Mouse (Mus musculus) MEL (cell line): ENCODE data around the gene Spata32. TPM values are rescaled to one million over a fixed set of nuclear protein-coding genes. Genes with fewer than 3 reads are reported as not detected.

Experiments used
- DNase-seq: peaks from one replicate; pipeline ENCODE4 v3.0.0; 2011; ENCODE audit warnings: low read depth, low spot score
- H3K27ac ChIP-seq: 2 replicates; pipeline ENCODE4 v1.5.1; 2012; ENCODE audit warnings: low read depth, mild to moderate bottlenecking, control low read depth, low read length, moderate library complexity; ENCODE audit not compliant: control insufficient read depth
- H3K27me3 ChIP-seq, 2 experiments: fragments of 150-350 bp in 1 of 2; sonication (generic) in 1 of 2; 2 replicates each; pipeline ENCODE4 v1.6.1; 2012; ENCODE audit warnings: low read length in 2 of 2, mild to moderate bottlenecking in 2 of 2, improper control_type of control experiment in 1 of 2, moderate library complexity in 1 of 2; ENCODE audit not compliant: insufficient read depth in 2 of 2, control insufficient read depth in 1 of 2
- H3K36me3 ChIP-seq, 2 experiments: 2 replicates each; pipeline ENCODE4 v1.6.1; 2012 to 2014; ENCODE audit warnings: low read length in 2 of 2, improper control_type of control experiment in 1 of 2, inconsistent platforms in 1 of 2, mild to moderate bottlenecking in 1 of 2; ENCODE audit not compliant: insufficient read depth in 2 of 2, control insufficient read depth in 1 of 2
- H3K4me1 ChIP-seq, 2 experiments: fragments of 150-350 bp in 1 of 2; sonication (generic) in 1 of 2; 2 replicates each; pipeline ENCODE4 v1.6.1; 2012; ENCODE audit warnings: low read length in 2 of 2, improper control_type of control experiment in 1 of 2, mild to moderate bottlenecking in 1 of 2; ENCODE audit not compliant: insufficient read depth in 2 of 2, control insufficient read depth in 1 of 2
- H3K4me3 ChIP-seq, 2 experiments: fragments of 150-350 bp in 1 of 2; sonication (generic) in 1 of 2; 2 replicates each; pipeline ENCODE4 v1.5.1; 2012; ENCODE audit warnings: low read depth in 2 of 2, low read length in 2 of 2, mild to moderate bottlenecking in 2 of 2, moderate library complexity in 2 of 2, control low read depth in 1 of 2, improper control_type of control experiment in 1 of 2; ENCODE audit not compliant: control insufficient read depth in 1 of 2, insufficient read depth in 1 of 2
- H3K79me2 ChIP-seq: 2 replicates; pipeline ENCODE4 v1.6.1; 2012; ENCODE audit warnings: mild to moderate bottlenecking, low read length, moderate library complexity; ENCODE audit not compliant: control insufficient read depth, poor library complexity, insufficient read depth
- H3K9ac ChIP-seq: 2 replicates; pipeline ENCODE4 v1.6.1; 2012; ENCODE audit warnings: low read depth, mild to moderate bottlenecking, control low read depth, low read length, moderate library complexity; ENCODE audit not compliant: control insufficient read depth, poor library complexity, severe bottlenecking
- H3K9me3 ChIP-seq: fragments of 150-350 bp; sonication (generic); replicated peaks from 2 replicates; pipeline ENCODE4 v1.6.1; 2012; ENCODE audit warnings: mild to moderate bottlenecking, low read length, improper control_type of control experiment, moderate library complexity; ENCODE audit not compliant: insufficient read depth
- CTCF ChIP-seq, 3 experiments: IDR thresholded peaks in 2 of 3; conservative IDR thresholded peaks in 1 of 3; 2 replicates each; pipeline ENCODE4 v1.5.1; 2011 to 2012; ENCODE audit warnings: low read length in 3 of 3, low read depth in 2 of 3, mild to moderate bottlenecking in 2 of 3, improper control_type of control experiment in 1 of 3, inconsistent platforms in 1 of 3, mixed read lengths in 1 of 3, moderate library complexity in 1 of 3; ENCODE audit not compliant: control insufficient read depth in 1 of 3, insufficient read depth in 1 of 3, poor library complexity in 1 of 3, severe bottlenecking in 1 of 3
- E2F4 ChIP-seq: IDR thresholded peaks from 2 replicates; pipeline ENCODE4 v1.6.1; 2011; ENCODE audit warnings: low read depth, low read length, improper control_type of control experiment, borderline replicate concordance
- EP300 ChIP-seq, 2 experiments: IDR thresholded peaks; 2 replicates each; pipeline ENCODE4 v1.6.1; 2011; ENCODE audit warnings: improper control_type of control experiment in 2 of 2, low read length in 2 of 2, low read depth in 1 of 2, mild to moderate bottlenecking in 1 of 2
- ETS1 ChIP-seq: IDR thresholded peaks from 2 replicates; pipeline ENCODE4 v1.6.1; 2012; ENCODE audit warnings: low read depth, mild to moderate bottlenecking, inconsistent platforms, low read length, improper control_type of control experiment, moderate library complexity
- GATA1 ChIP-seq: IDR thresholded peaks from 2 replicates; pipeline ENCODE4 v1.6.1; 2011; ENCODE audit warnings: low read depth, low read length, improper control_type of control experiment
- JUND ChIP-seq: IDR thresholded peaks from 2 replicates; pipeline ENCODE4 v1.6.1; 2011; ENCODE audit warnings: low read depth, mild to moderate bottlenecking, improper control_type of control experiment, low read length
- KAT2A ChIP-seq: conservative IDR thresholded peaks from 2 replicates; pipeline ENCODE4 v1.6.1; 2012; ENCODE audit warnings: low read depth, low read length, improper control_type of control experiment, inconsistent platforms
- MEF2A ChIP-seq: IDR thresholded peaks from 2 replicates; pipeline ENCODE4 v1.6.1; 2014; ENCODE audit warnings: low read depth, mild to moderate bottlenecking, inconsistent platforms, low read length, improper control_type of control experiment; ENCODE audit not compliant: poor library complexity, insufficient replicate concordance, severe bottlenecking; ENCODE audit errors: extremely low read depth
- MYB ChIP-seq: IDR thresholded peaks from 2 replicates; pipeline ENCODE4 v1.6.1; 2011; ENCODE audit warnings: mild to moderate bottlenecking, low read depth, low read length, improper control_type of control experiment
- MYC ChIP-seq: IDR thresholded peaks from 2 replicates; pipeline ENCODE4 v1.6.1; 2011; ENCODE audit warnings: low read depth, mild to moderate bottlenecking, low read length, improper control_type of control experiment, moderate library complexity
- NELFE ChIP-seq: IDR thresholded peaks from 2 replicates; pipeline ENCODE4 v1.6.1; 2011; ENCODE audit warnings: low read depth, low read length, improper control_type of control experiment
- NRF1 ChIP-seq: IDR thresholded peaks from 2 replicates; pipeline ENCODE4 v1.6.1; 2014; ENCODE audit warnings: low read depth, mild to moderate bottlenecking, inconsistent platforms, low read length, improper control_type of control experiment, moderate library complexity; ENCODE audit not compliant: poor library complexity, insufficient read depth, severe bottlenecking
- POLR2A ChIP-seq, 2 experiments: IDR thresholded peaks; 2 replicates each; pipeline ENCODE4 v1.6.1; 2011 to 2012; ENCODE audit warnings: low read length in 2 of 2, mild to moderate bottlenecking in 2 of 2, control low read depth in 1 of 2, improper control_type of control experiment in 1 of 2, low read depth in 1 of 2, moderate library complexity in 1 of 2; ENCODE audit not compliant: control insufficient read depth in 1 of 2, insufficient read depth in 1 of 2, poor library complexity in 1 of 2
- POLR2AphosphoS2 ChIP-seq: IDR thresholded peaks from 2 replicates; pipeline ENCODE4 v1.6.1; 2011; ENCODE audit warnings: low read length, improper control_type of control experiment
- POLR2AphosphoS5 ChIP-seq: IDR thresholded peaks from 2 replicates; pipeline ENCODE4 v1.6.1; 2012; ENCODE audit warnings: low read depth, borderline replicate concordance, mild to moderate bottlenecking, inconsistent platforms, low read length, moderate library complexity, mixed read lengths
- TAL1 ChIP-seq: IDR thresholded peaks from 2 replicates; pipeline ENCODE4 v1.6.1; 2012; ENCODE audit warnings: mild to moderate bottlenecking, inconsistent platforms, low read length, moderate library complexity, mixed read lengths
- TCF12 ChIP-seq: IDR thresholded peaks from 2 replicates; pipeline ENCODE4 v1.6.1; 2014; ENCODE audit warnings: low read depth, mild to moderate bottlenecking, inconsistent platforms, low read length, improper control_type of control experiment, moderate library complexity
- UBTF ChIP-seq: IDR thresholded peaks from 2 replicates; pipeline ENCODE4 v1.6.1; 2012; ENCODE audit warnings: low read depth, mild to moderate bottlenecking, inconsistent platforms, low read length, improper control_type of control experiment, moderate library complexity, borderline replicate concordance; ENCODE audit not compliant: insufficient read depth
- USF1 ChIP-seq: IDR thresholded peaks from 2 replicates; pipeline ENCODE4 v1.6.1; 2014; ENCODE audit warnings: low read depth, mild to moderate bottlenecking, inconsistent platforms, low read length, improper control_type of control experiment, moderate library complexity
- ZC3H11A ChIP-seq: IDR thresholded peaks from 2 replicates; pipeline ENCODE4 v1.6.1; 2012; ENCODE audit warnings: low read depth, mild to moderate bottlenecking, inconsistent platforms, low read length, improper control_type of control experiment
- polyA plus RNA-seq, 2 experiments: library from polyadenylated mRNA; stranded (reverse) in 1 of 2; unstranded in 1 of 2; fragments of >175 nt in 1 of 2; fragments of >200 nt in 1 of 2; gene quantifications; 2 replicates each; pipeline versions ENCODE4 v1.2.1 to v1.2.4; 2012; ENCODE audit warnings: low replicate concordance in 2 of 2, low read depth in 1 of 2; ENCODE audit not compliant: insufficient read length in 2 of 2, insufficient read depth in 1 of 2, missing spikeins in 1 of 2
- total RNA-seq: library from RNA; depleted of rRNA; stranded (reverse); fragments of 300-350 nt; gene quantifications from 2 replicates; pipeline ENCODE4 v1.2.3, GENCODE M21; 2012

The Spata32 gene
- total and polyA plus RNA-seq, 3 experiments: not detected

GRCm38 (mm10) chr11:103192956-103193824 lies 25.0 kb downstream of the Spata32 start:
- DNase-seq: no peak
- Histone ChIP-seq H3K4me1 (no peaks in the 10 kb centered on the region), H3K36me3 (no peaks in the 10 kb centered on the region), H3K27me3 (no peaks in the 10 kb centered on the region), H3K9me3 (no peaks in the 10 kb centered on the region), H3K9ac (no peak overlapping the region), H3K27ac (no peak overlapping the region), H3K79me2 (no peaks in the 10 kb centered on the region), H3K4me3 (no peak overlapping the region)
- TF ChIP-seq POLR2AphosphoS2 (no peak), ETS1 (no peak), MYC (no peak), TCF12 (no peak), EP300 (IDR thresholded peaks at IDR 0.05; ENCODE audit: low read depth in 1 of 2, low read length in 2 of 2) (no peak), TAL1 (no peak), JUND (no peak), KAT2A (no peak), POLR2AphosphoS5 (no peak), UBTF (no peak), ZC3H11A (no peak), MEF2A (no peak)

- TF ChIP-seq EP300 (IDR thresholded peaks at IDR 0.05; ENCODE audit: low read depth in 1 of 2, low read length in 2 of 2) (no peak), E2F4 (no peak), NRF1 (no peak), ZC3H11A (no peak), USF1 (no peak), UBTF (no peak), GATA1 (no peak), KAT2A (no peak), MYB (no peak), POLR2A (IDR thresholded peaks at IDR 0.05; ENCODE audit: control insufficient read depth in 1 of 2, insufficient read depth in 1 of 2, low read depth in 1 of 2, low read length in 2 of 2, poor library complexity in 1 of 2) (no peak), CTCF (IDR thresholded peaks at IDR 0.05 in 2 of 3, conservative IDR thresholded peaks at IDR 0.05 in 1 of 3; ENCODE audit: control insufficient read depth in 1 of 3, insufficient read depth in 1 of 3, low read depth in 2 of 3, low read length in 3 of 3, poor library complexity in 1 of 3, severe bottlenecking in 1 of 3) (no peak), NELFE (no peak)
- Histone ChIP-seq H3K9me3 (no peaks in the 10 kb centered on the region), H3K27ac (no peak overlapping the region), H3K79me2 (no peaks in the 10 kb centered on the region), H3K36me3 (no peaks in the 10 kb centered on the region), H3K4me1 (no peaks in the 10 kb centered on the region), H3K4me3 (no peak overlapping the region), H3K9ac (no peak overlapping the region), H3K27me3 (no peaks in the 10 kb centered on the region)
- DNase-seq: no peak
Measured at GRCm38 (mm10) chr11:103192230-103192955, 25.8 kb downstream of the Spata32 start.
